25 mouse cellular contexts compared by ENCODE assay signal in the genomic region with DNA sequence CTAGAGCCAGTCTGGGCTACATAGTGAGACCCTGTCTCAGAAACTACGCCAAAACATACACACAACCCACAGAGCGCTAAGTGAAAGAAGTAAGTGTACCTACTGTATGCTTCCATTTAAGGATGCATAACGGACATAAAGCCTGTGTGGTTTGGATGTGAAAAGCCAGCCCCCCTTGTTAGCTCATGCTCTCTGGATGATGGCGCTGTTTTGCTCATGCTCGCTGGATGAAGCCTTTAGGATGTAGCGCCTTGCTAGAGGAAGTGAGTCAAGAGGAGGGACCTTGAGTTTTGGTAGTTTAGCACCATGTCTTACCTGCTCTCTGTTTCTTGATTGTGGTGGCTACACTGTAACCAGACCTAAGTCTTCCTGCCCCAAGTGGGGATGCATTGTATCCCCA.
"Had no signal": no experiment of that assay in that cellular context is flagged by ENCODE, and none has a peak within 500 bp of the region (broad histone marks: within the 10 kb centered on the region; RNA-seq: fewer than 3 reads in every experiment).

No protein-coding gene starts in this region.

- H3K4me2 ChIP-seq: heart, embryonic 12.5 days; hindbrain, embryonic 13.5 days; hindbrain, embryonic 15.5 days; kidney, embryonic 15.5 days; limb, embryonic 12.5 days; liver, embryonic 11.5 days; liver, embryonic 13.5 days; liver, embryonic 15.5 days had no signal

- H3K9me3 ChIP-seq: heart, embryonic 10.5 days; heart, embryonic 12.5 days; hindbrain, embryonic 13.5 days; hindbrain, embryonic 15.5 days; kidney, embryonic 15.5 days; limb, embryonic 10.5 days; limb, embryonic 12.5 days; liver, embryonic 13.5 days; liver, embryonic 15.5 days had no signal

- DNase-seq: gastrocnemius, postnatal 14 days; gastrocnemius, postnatal 36 days; heart, adult 18-20 months; heart, postnatal 10 days; kidney, adult 11 months; kidney, adult 2 months; kidney, adult 9 months; kidney, postnatal 14 days; kidney, postnatal 36 days; layer of hippocampus, adult 9-11 months; liver; liver, embryonic 13.5 days had no signal

- H3K27ac ChIP-seq: heart, embryonic 10.5 days; kidney, embryonic 15.5 days; kidney, postnatal 0 days; limb, embryonic 10.5 days; limb, embryonic 12.5 days; liver, embryonic 13.5 days; liver, embryonic 15.5 days had no signal

- H3K4me3 ChIP-seq: heart, embryonic 10.5 days; heart, embryonic 12.5 days; hindbrain, embryonic 13.5 days; hindbrain, embryonic 15.5 days; kidney, embryonic 15.5 days; left cerebral cortex, adult 2 months; limb, embryonic 10.5 days; limb, embryonic 12.5 days; liver, embryonic 13.5 days; liver, embryonic 15.5 days had no signal

- ATAC-seq: hindbrain, postnatal 0 days; intestine, embryonic 16.5 days had no signal

- H3K9ac ChIP-seq: heart, embryonic 12.5 days; hindbrain, embryonic 13.5 days; hindbrain, embryonic 15.5 days; kidney, embryonic 15.5 days; limb, embryonic 12.5 days; liver, embryonic 13.5 days; liver, embryonic 15.5 days had no signal

- H3K36me3 ChIP-seq: heart, embryonic 10.5 days; heart, embryonic 12.5 days; hindbrain, embryonic 13.5 days; hindbrain, embryonic 15.5 days; kidney, embryonic 15.5 days; limb, embryonic 10.5 days; limb, embryonic 12.5 days; liver, embryonic 13.5 days; liver, embryonic 15.5 days had no signal

- H3K27me3 ChIP-seq: heart, embryonic 12.5 days; hindbrain, embryonic 13.5 days; hindbrain, embryonic 15.5 days; kidney, embryonic 15.5 days; limb, embryonic 12.5 days; liver, embryonic 13.5 days; liver, embryonic 15.5 days had no signal
